ENCODE assay signal across 9 mouse cellular contexts in the genomic region with DNA sequence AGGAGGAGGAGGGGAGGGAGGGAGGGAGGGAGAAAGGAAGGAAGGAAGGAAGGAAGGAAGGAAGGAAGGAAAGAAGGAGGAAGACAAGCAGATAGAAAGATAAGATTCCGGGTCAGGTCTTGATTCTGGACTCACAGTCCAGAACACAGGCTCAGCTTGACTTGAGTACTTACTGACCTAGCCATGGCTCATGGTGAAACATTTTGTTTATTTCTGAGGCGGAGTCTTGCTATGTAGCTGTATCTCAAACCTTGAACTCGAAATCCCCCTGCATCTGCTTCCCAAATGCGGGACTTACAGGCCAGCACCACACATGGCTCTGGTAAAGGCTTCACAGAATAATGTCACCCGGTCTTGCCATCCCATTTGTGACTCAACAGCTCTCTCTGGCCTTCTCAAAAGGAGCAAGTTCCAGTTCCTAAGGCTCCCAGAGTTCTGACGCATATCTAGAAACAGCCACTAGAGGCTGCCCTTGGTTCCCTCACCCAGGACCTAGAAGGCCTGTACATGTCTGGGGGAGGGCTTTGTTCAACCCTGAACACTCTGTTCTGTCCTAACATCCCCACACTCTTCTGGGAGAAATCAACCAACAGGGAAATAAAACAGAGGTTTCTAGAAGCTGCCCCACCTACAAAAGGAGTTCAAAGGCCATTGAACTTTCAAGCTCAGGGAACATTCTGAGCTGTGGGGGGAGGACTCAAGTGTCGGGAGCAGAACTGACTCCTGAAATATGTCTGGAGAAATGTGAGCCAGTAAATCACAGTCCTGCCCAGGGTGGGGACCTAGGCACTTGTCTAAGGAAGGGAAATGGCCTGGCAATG. TPM values are rescaled to one million over a fixed set of nuclear protein-coding genes. Genes with fewer than 3 reads are reported as not detected.
DNase-seq lines count a peak whose midpoint lies in the region; ATAC-seq and TF ChIP-seq lines count a peak whose summit lies in the region.
"Had no signal": no experiment of that assay in that cellular context is flagged by ENCODE, and none has a peak within 500 bp of the region (broad histone marks: within the 10 kb centered on the region; RNA-seq: fewer than 3 reads in every experiment).

No protein-coding gene starts in this region.

- TF ChIP-seq EP300 in liver, embryonic 14.5 days (IDR thresholded peaks at IDR 0.05; ENCODE audit: low read depth), result no peak

- DNase-seq in B cell, adult 2 months, result peak; percentile 59 to 63
- DNase-seq in Muller cell, postnatal 12 days (ENCODE audit: inconsistent ontology term), result peak; percentile 71
- peak; percentile 80 for DNase-seq in embryo, embryonic 11 days
- peak; percentile 85 for DNase-seq in heart, adult 9 months (ENCODE audit: low spot score in 2 of 2)
- no peak for DNase-seq in liver, embryonic 14.5 days (ENCODE audit: low read depth in 3 of 3, low spot score in 3 of 3)
- DNase-seq in retina, adult 2 months (ENCODE audit: low read depth, low spot score), result peak; percentile 11
- peak; percentile 43 to 74 for DNase-seq in urinary bladder, postnatal 36 days (ENCODE audit: low spot score in 2 of 2)

- H3K4me3 ChIP-seq in kidney, embryonic 15.5 days (replicated peaks), result no peak overlapping the region
- no peak overlapping the region for H3K4me3 ChIP-seq in liver, embryonic 14.5 days (ENCODE audit: insufficient read depth in 1 of 2, low read depth in 2 of 2, low read length in 2 of 2)
- H3K4me3 ChIP-seq: hindbrain, embryonic 15.5 days had no signal

- peak; percentile 90 for ATAC-seq in kidney, embryonic 15.5 days (replicated peaks; ENCODE audit: low FRiP score)
- ATAC-seq in liver, embryonic 14.5 days (ENCODE audit: insufficient read depth), result no peak

- no peak overlapping the region for H3K4me2 ChIP-seq in kidney, embryonic 15.5 days
- H3K4me2 ChIP-seq in liver, embryonic 14.5 days (ENCODE audit: low read depth), result no peak overlapping the region
- H3K4me2 ChIP-seq: hindbrain, embryonic 15.5 days had no signal

- no peak overlapping the region for H3K9ac ChIP-seq in kidney, embryonic 15.5 days
- no peak overlapping the region for H3K9ac ChIP-seq in liver, embryonic 14.5 days (replicated peaks)
- H3K9ac ChIP-seq: hindbrain, embryonic 15.5 days had no signal

- H3K27ac ChIP-seq in kidney, embryonic 15.5 days, result no peak overlapping the region; the same call in 1 of the 2 replicates
- H3K27ac ChIP-seq in liver, embryonic 14.5 days, result no peak overlapping the region
- H3K27ac ChIP-seq: hindbrain, embryonic 15.5 days had no signal

- H3K4me1 ChIP-seq in kidney, embryonic 15.5 days, result peaks cover 15% of the 10 kb centered on the region
- H3K4me1 ChIP-seq in liver, embryonic 14.5 days (replicated peaks; ENCODE audit: control insufficient read depth in 2 of 2, insufficient read depth in 2 of 2, low read length in 1 of 2), result no peaks in the 10 kb centered on the region
- H3K4me1 ChIP-seq: hindbrain, embryonic 15.5 days had no signal

- no peaks in the 10 kb centered on the region for H3K27me3 ChIP-seq in kidney, embryonic 15.5 days
- no peaks in the 10 kb centered on the region for H3K27me3 ChIP-seq in liver, embryonic 14.5 days (ENCODE audit: control insufficient read depth, insufficient read depth, low read length)
- H3K27me3 ChIP-seq: hindbrain, embryonic 15.5 days had no signal

- TF ChIP-seq CTCF in liver, embryonic 14.5 days (IDR thresholded peaks at IDR 0.05; ENCODE audit: low read depth), result peak; percentile 60

- no peaks in the 10 kb centered on the region for H3K36me3 ChIP-seq in kidney, embryonic 15.5 days
- no peaks in the 10 kb centered on the region for H3K36me3 ChIP-seq in liver, embryonic 14.5 days (replicated peaks; ENCODE audit: control insufficient read depth, insufficient read depth, low read depth)
- H3K36me3 ChIP-seq: hindbrain, embryonic 15.5 days had no signal

- no peaks in the 10 kb centered on the region for H3K9me3 ChIP-seq in kidney, embryonic 15.5 days (replicated peaks)
- no peaks in the 10 kb centered on the region for H3K9me3 ChIP-seq in liver, embryonic 14.5 days (ENCODE audit: control insufficient read depth, low read length)
- H3K9me3 ChIP-seq: hindbrain, embryonic 15.5 days had no signal

- WGBS in kidney, embryonic 15.5 days, result 47% methylated on average over 7 of the region's 7 CpGs
- WGBS in liver, embryonic 14.5 days (ENCODE audit: insufficient replicate concordance), result 36% methylated on average over 7 of the region's 7 CpGs

RNA-seq across cellular contexts. Expression of a gene that starts 56.2 kb away (rescaled TPM):
- 46.1 and 49.7 TPM in 2 replicates for polyA plus RNA-seq in kidney, embryonic 15.5 days (2015; fragmentation: Nextera tagmentation; extraction: Ambion mirVana)
- polyA plus RNA-seq in liver, embryonic 14.5 days (2012; rRNA removed), result 6.5 and 9.0 TPM in 2 replicates
- 28.1 and 32.5 TPM in 2 replicates for polyA plus RNA-seq in liver, embryonic 14.5 days (2014; fragmentation: Nextera tagmentation; extraction: Ambion mirVana)

Comparison
In these comparisons a context has a peak if more than half of its experiments do, and no peak if none do; other contexts are left out.
1. DNase-seq: peak in B cell, adult 2 months (2 of 2), Muller cell, postnatal 12 days (single experiment), embryo, embryonic 11 days (single experiment), heart, adult 9 months (2 of 2), retina, adult 2 months (single experiment) and urinary bladder, postnatal 36 days (2 of 2); none in liver, embryonic 14.5 days (0 of 3).